Mouse (Mus musculus) regulatory T cell (primary cell): ENCODE measurements around the gene Jak3.
"Not testable (repeated sequence)": the region's sequence is repeated elsewhere in the genome, so short reads cannot be mapped to it uniquely, and the experiment has no call there.

Experiments
- in situ Hi-C: fragments of 300-600 bp; cut with MboI, MseI; formaldehyde crosslinking; loops from one replicate; pipeline ENCODE4 v1.15.1; 2025; ENCODE audit warnings: high pct_unique_total_duplicates

Gene Jak3

GRCm38 (mm10) chr8:71685573-71685972 lies 9.5 kb downstream of the Jak3 start:
- in situ Hi-C loops = no loop called here

GRCm38 (mm10) chr8:71686143-71686734 lies 10.1 kb downstream of the Jak3 start:
- in situ Hi-C loops = no loop called here

GRCm38 (mm10) chr8:71687616-71688015 lies 11.5 kb downstream of the Jak3 start:
- in situ Hi-C loops = no loop called here

GRCm38 (mm10) chr8:71689028-71689427 lies 12.9 kb downstream of the Jak3 start, which contains the start of gene Insl3:
Gene Insl3, plus strand, starts transcription at chr8:71689214.
- in situ Hi-C loops = no loop called here

GRCm38 (mm10) chr8:71692509-71692908 lies 16.4 kb downstream of the Jak3 start:
- in situ Hi-C loops = no loop called here

GRCm38 (mm10) chr8:71693166-71694041 lies 17.3 kb downstream of the Jak3 start:
- in situ Hi-C loops = no loop called here

GRCm38 (mm10) chr8:71695456-71695855 lies 19.4 kb downstream of the Jak3 start:
- in situ Hi-C loops = not testable (repeated sequence)

- in situ Hi-C loops = loop anchor here (5.0 kb wide), 1 partner anchor 568 kb away; no protein-coding TSS in a partner anchor
Measured at GRCm38 (mm10) chr8:71700493-71701269, 24.6 kb downstream of the Jak3 start.

- in situ Hi-C loops = loop anchor here (5.0 kb wide), 1 partner anchor 569 kb away; no protein-coding TSS in a partner anchor
Measured at GRCm38 (mm10) chr8:71701414-71702086, 25.5 kb downstream of the Jak3 start, which contains the start of gene B3gnt3. Gene B3gnt3, minus strand, starts transcription at chr8:71701789.

- in situ Hi-C loops = loop anchor here (5.0 kb wide), 1 partner anchor 570 kb away; no protein-coding TSS in a partner anchor
Measured at GRCm38 (mm10) chr8:71702087-71702432, 26.0 kb downstream of the Jak3 start.

- in situ Hi-C loops = loop anchor here (5.0 kb wide), 1 partner anchor 571 kb away; no protein-coding TSS in a partner anchor
Measured at GRCm38 (mm10) chr8:71702923-71703322, 26.8 kb downstream of the Jak3 start.

GRCm38 (mm10) chr8:71703400-71703799 lies 27.3 kb downstream of the Jak3 start:
- in situ Hi-C loops = loop anchor here (5.0 kb wide), 1 partner anchor 571 kb away; no protein-coding TSS in a partner anchor

- in situ Hi-C loops = no loop called here
Measured at GRCm38 (mm10) chr8:71707874-71708273, 31.8 kb downstream of the Jak3 start.

- in situ Hi-C loops = no loop called here
Measured at GRCm38 (mm10) chr8:71709134-71709799, 33.2 kb downstream of the Jak3 start.

GRCm38 (mm10) chr8:71709800-71710446 lies 33.8 kb downstream of the Jak3 start:
- in situ Hi-C loops = no loop called here

- in situ Hi-C loops = no loop called here
Measured at GRCm38 (mm10) chr8:71711574-71711973, 35.5 kb downstream of the Jak3 start.

GRCm38 (mm10) chr8:71715531-71715930 lies 39.4 kb downstream of the Jak3 start:
- in situ Hi-C loops = no loop called here

- in situ Hi-C loops = no loop called here
Measured at GRCm38 (mm10) chr8:71716561-71717053, 40.5 kb downstream of the Jak3 start.

- in situ Hi-C loops = no loop called here
Measured at GRCm38 (mm10) chr8:71717096-71717495, 41.0 kb downstream of the Jak3 start.

- in situ Hi-C loops = no loop called here
Measured at GRCm38 (mm10) chr8:71718252-71718651, 42.2 kb downstream of the Jak3 start.
